Mouse (Mus musculus): ENCODE results near the gene Sema3b. TPM values are rescaled to one million over a fixed set of nuclear protein-coding genes. Genes with fewer than 3 reads are reported as not detected.

Sema3b gene
- polyA plus RNA-seq, 1 experiment from 2014 or later = 9.5 TPM

- Histone ChIP-seq H3K27me3 (ENCODE audit: control insufficient read depth, insufficient read depth, low read length) (no peaks in the 10 kb centered on the region), H3K27ac (ENCODE audit: low read depth, low read length) (peak overlapping the region; percentile 88), H3K4me2 (replicated peaks; ENCODE audit: low read depth, low read length) (no peak overlapping the region; the same call in 1 of the 2 replicates), H3K4me3 (ENCODE audit: low read length) (no peak overlapping the region), H3K9me3 (ENCODE audit: control insufficient read depth, low read length) (no peaks in the 10 kb centered on the region), H3K4me1 (ENCODE audit: control insufficient read depth, insufficient read depth, low read length) (peaks cover 35% of the 10 kb centered on the region), H3K9ac (ENCODE audit: low read depth, low read length) (peak overlapping the region; percentile 69), H3K36me3 (ENCODE audit: control insufficient read depth, insufficient read depth, low read length) (peaks cover 30% of the 10 kb centered on the region)
- no peak; the same call in 1 of the 2 replicates for ATAC-seq (ENCODE audit: low FRiP score, low TSS enrichment)
- 83% methylated on average over 6 of the region's 6 CpGs for WGBS
Observed at GRCm38 (mm10) chr9:107611456-107612190, 2.6 kb upstream of the Sema3b start.

GRCm38 (mm10) chr9:107609433-107609830 is 403 bp upstream of the Sema3b start:
- Histone ChIP-seq H3K9ac (ENCODE audit: low read depth, low read length) (no peak overlapping the region; the same call in 1 of the 2 replicates), H3K36me3 (ENCODE audit: control insufficient read depth, insufficient read depth, low read length) (peaks cover 8% of the 10 kb centered on the region), H3K9me3 (ENCODE audit: control insufficient read depth, low read length) (no peaks in the 10 kb centered on the region), H3K27me3 (ENCODE audit: control insufficient read depth, insufficient read depth, low read length) (no peaks in the 10 kb centered on the region), H3K27ac (ENCODE audit: low read depth, low read length) (no peak overlapping the region), H3K4me2 (replicated peaks; ENCODE audit: low read depth, low read length) (no peak overlapping the region), H3K4me1 (ENCODE audit: control insufficient read depth, insufficient read depth, low read length) (peaks cover 56% of the 10 kb centered on the region), H3K4me3 (ENCODE audit: low read length) (no peak overlapping the region)
- ATAC-seq (ENCODE audit: low FRiP score, low TSS enrichment) = no peak
- WGBS = 62% methylated on average over 4 of the region's 4 CpGs

- Histone ChIP-seq H3K4me3 (ENCODE audit: low read length) (no peak overlapping the region), H3K4me1 (ENCODE audit: control insufficient read depth, insufficient read depth, low read length) (peaks cover 66% of the 10 kb centered on the region), H3K27me3 (ENCODE audit: control insufficient read depth, insufficient read depth, low read length) (no peaks in the 10 kb centered on the region), H3K9ac (ENCODE audit: low read depth, low read length) (0 out of 2 replicates have a peak overlapping the region, but pooled peaks have one; percentile 18), H3K36me3 (ENCODE audit: control insufficient read depth, insufficient read depth, low read length) (no peaks in the 10 kb centered on the region), H3K9me3 (ENCODE audit: control insufficient read depth, low read length) (no peaks in the 10 kb centered on the region), H3K27ac (ENCODE audit: low read depth, low read length) (0 out of 2 replicates have a peak overlapping the region, but pooled peaks have one; percentile 24), H3K4me2 (replicated peaks; ENCODE audit: low read depth, low read length) (no peak overlapping the region; the same call in 1 of the 2 replicates)
- ATAC-seq (ENCODE audit: low FRiP score, low TSS enrichment) = no peak
- WGBS = 62% methylated on average over 9 of the region's 9 CpGs
Observed at GRCm38 (mm10) chr9:107607653-107608245, 1.3 kb downstream of the Sema3b start.

- Histone ChIP-seq H3K4me1 (ENCODE audit: control insufficient read depth, insufficient read depth, low read length) (peaks cover 61% of the 10 kb centered on the region), H3K36me3 (ENCODE audit: control insufficient read depth, insufficient read depth, low read length) (no peaks in the 10 kb centered on the region), H3K9ac (ENCODE audit: low read depth, low read length) (peak overlapping the region; percentile 37; the same call in 1 of the 2 replicates), H3K9me3 (ENCODE audit: control insufficient read depth, low read length) (no peaks in the 10 kb centered on the region), H3K4me3 (ENCODE audit: low read length) (peak overlapping the region; percentile 9; the same call in 1 of the 2 replicates), H3K4me2 (replicated peaks; ENCODE audit: low read depth, low read length) (peak overlapping the region; percentile 26; the same call in 1 of the 2 replicates), H3K27me3 (ENCODE audit: control insufficient read depth, insufficient read depth, low read length) (no peaks in the 10 kb centered on the region), H3K27ac (ENCODE audit: low read depth, low read length) (peak overlapping the region; percentile 80)
- WGBS = 54% methylated on average over 2 of the region's 2 CpGs
- ATAC-seq (ENCODE audit: low FRiP score, low TSS enrichment) = no peak
Observed at GRCm38 (mm10) chr9:107607036-107607435, 2.0 kb downstream of the Sema3b start.

- 2% methylated on average over 9 of the region's 9 CpGs for WGBS
- H3K9ac ChIP-seq (ENCODE audit: low read depth, low read length) = peak overlapping the region; percentile 37; the same call in 1 of the 2 replicates
Observed at GRCm38 (mm10) chr9:107606591-107606990, 2.4 kb downstream of the Sema3b start.

GRCm38 (mm10) chr9:107605041-107605661 is 3.9 kb downstream of the Sema3b start:
- no peaks in the 10 kb centered on the region for H3K27me3 ChIP-seq (ENCODE audit: control insufficient read depth, insufficient read depth, low read length)
- WGBS = 22% methylated on average over 23 of the region's 23 CpGs
- peak overlapping the region; percentile 24 for H3K4me3 ChIP-seq (ENCODE audit: low read length)
- H3K4me2 ChIP-seq (replicated peaks; ENCODE audit: low read depth, low read length) = peak overlapping the region; percentile 37
- no peaks in the 10 kb centered on the region for H3K36me3 ChIP-seq (ENCODE audit: control insufficient read depth, insufficient read depth, low read length)
- peak overlapping the region; percentile 80 for H3K27ac ChIP-seq (ENCODE audit: low read depth, low read length)
- ATAC-seq (ENCODE audit: low FRiP score, low TSS enrichment) = peak; percentile 51
- peaks cover 59% of the 10 kb centered on the region for H3K4me1 ChIP-seq (ENCODE audit: control insufficient read depth, insufficient read depth, low read length)
- no peaks in the 10 kb centered on the region for H3K9me3 ChIP-seq (ENCODE audit: control insufficient read depth, low read length)
- H3K9ac ChIP-seq (ENCODE audit: low read depth, low read length) = peak overlapping the region; percentile 51; the same call in 1 of the 2 replicates

More at GRCm38 (mm10) chr9:107606591-107606990, 2.4 kb downstream of the Sema3b start:
- ATAC-seq (ENCODE audit: low FRiP score, low TSS enrichment) = 0 out of 2 replicates have a peak, but pooled peaks have one; percentile 19
- Histone ChIP-seq H3K27ac (ENCODE audit: low read depth, low read length) (peak overlapping the region; percentile 80), H3K4me3 (ENCODE audit: low read length) (peak overlapping the region; percentile 9; the same call in 1 of the 2 replicates), H3K27me3 (ENCODE audit: control insufficient read depth, insufficient read depth, low read length) (no peaks in the 10 kb centered on the region), H3K4me1 (ENCODE audit: control insufficient read depth, insufficient read depth, low read length) (peaks cover 59% of the 10 kb centered on the region), H3K9me3 (ENCODE audit: control insufficient read depth, low read length) (no peaks in the 10 kb centered on the region), H3K36me3 (ENCODE audit: control insufficient read depth, insufficient read depth, low read length) (no peaks in the 10 kb centered on the region), H3K4me2 (replicated peaks; ENCODE audit: low read depth, low read length) (peak overlapping the region; percentile 26; the same call in 1 of the 2 replicates)

GRCm38 (mm10) chr9:107603251-107603650 is 5.8 kb downstream of the Sema3b start:
- Histone ChIP-seq H3K27me3 (ENCODE audit: control insufficient read depth, insufficient read depth, low read length) (no peaks in the 10 kb centered on the region), H3K4me3 (ENCODE audit: low read length) (no peak overlapping the region), H3K4me2 (replicated peaks; ENCODE audit: low read depth, low read length) (no peak overlapping the region), H3K9ac (ENCODE audit: low read depth, low read length) (no peak overlapping the region), H3K36me3 (ENCODE audit: control insufficient read depth, insufficient read depth, low read length) (no peaks in the 10 kb centered on the region), H3K9me3 (ENCODE audit: control insufficient read depth, low read length) (no peaks in the 10 kb centered on the region), H3K4me1 (ENCODE audit: control insufficient read depth, insufficient read depth, low read length) (peaks cover 46% of the 10 kb centered on the region), H3K27ac (ENCODE audit: low read depth, low read length) (no peak overlapping the region)
- WGBS = 61% methylated on average over 6 of the region's 6 CpGs
- no peak for ATAC-seq (ENCODE audit: low FRiP score, low TSS enrichment)

GRCm38 (mm10) chr9:107602068-107602648 is 6.9 kb downstream of the Sema3b start:
- H3K9me3 ChIP-seq (ENCODE audit: control insufficient read depth, low read length) = no peaks in the 10 kb centered on the region
- no peaks in the 10 kb centered on the region for H3K36me3 ChIP-seq (ENCODE audit: control insufficient read depth, insufficient read depth, low read length)
- H3K4me2 ChIP-seq (replicated peaks; ENCODE audit: low read depth, low read length) = no peak overlapping the region
- no peak overlapping the region for H3K27ac ChIP-seq (ENCODE audit: low read depth, low read length)
- ATAC-seq (ENCODE audit: low FRiP score, low TSS enrichment) = peak; percentile 32; the same call in 1 of the 2 replicates
- no peak overlapping the region for H3K4me3 ChIP-seq (ENCODE audit: low read length)
- H3K9ac ChIP-seq (ENCODE audit: low read depth, low read length) = no peak overlapping the region
- H3K4me1 ChIP-seq (ENCODE audit: control insufficient read depth, insufficient read depth, low read length) = peaks cover 36% of the 10 kb centered on the region
- no peaks in the 10 kb centered on the region for H3K27me3 ChIP-seq (ENCODE audit: control insufficient read depth, insufficient read depth, low read length)
- WGBS = 11% methylated on average over 10 of the region's 10 CpGs
